Mouse (Mus musculus) liver, adult 2 months (tissue): Measurements from ENCODE around the gene Ttc7. TPM values are rescaled to one million over a fixed set of nuclear protein-coding genes. Genes with fewer than 3 reads are reported as not detected.
A peak's percentile ranks its signal among the peaks of the same experiment; 100 is the strongest.

Experiments used
- DNase-seq: peaks from one replicate; pipeline ENCODE4 v3.0.0-alpha.2; 2011; ENCODE audit warnings: low read depth, low spot score; ENCODE audit errors: extremely low read depth
- H3K27ac ChIP-seq: fragments of 200-500 bp; replicated peaks from 2 replicates; pipeline ENCODE4 v1.5.1; 2012; ENCODE audit warnings: low read depth, mild to moderate bottlenecking, control low read depth, inconsistent platforms, low read length; ENCODE audit not compliant: insufficient read depth
- H3K27me3 ChIP-seq: fragments of 200-500 bp; 2 replicates; pipeline ENCODE4 v1.6.1; 2012; ENCODE audit warnings: mild to moderate bottlenecking, moderate library complexity, low read length, inconsistent platforms; ENCODE audit not compliant: control insufficient read depth, insufficient read depth
- H3K36me3 ChIP-seq: fragments of 200-500 bp; 2 replicates; pipeline ENCODE4 v1.6.1; 2012; ENCODE audit warnings: low read length, inconsistent platforms; ENCODE audit not compliant: control insufficient read depth, insufficient read depth
- H3K4me1 ChIP-seq: fragments of 200-500 bp; 2 replicates; pipeline ENCODE4 v1.6.1; 2011; ENCODE audit warnings: low read length; ENCODE audit not compliant: control insufficient read depth, insufficient read depth
- H3K4me3 ChIP-seq: fragments of 200-500 bp; 2 replicates; pipeline ENCODE4 v1.5.1; 2011; ENCODE audit warnings: low read depth, mild to moderate bottlenecking, control low read depth, low read length, moderate library complexity; ENCODE audit not compliant: insufficient read depth
- H3K79me2 ChIP-seq: fragments of 200-500 bp; 2 replicates; pipeline ENCODE4 v1.6.1; 2012; ENCODE audit warnings: inconsistent platforms, mild to moderate bottlenecking, low read length, moderate library complexity; ENCODE audit not compliant: control insufficient read depth, insufficient read depth
- H3K9ac ChIP-seq: fragments of 200-500 bp; 2 replicates; pipeline ENCODE4 v1.6.1; 2012; ENCODE audit warnings: low read depth, mild to moderate bottlenecking, control low read depth, inconsistent platforms, low read length
- CTCF ChIP-seq: fragments of 200-500 bp; IDR thresholded peaks from 2 replicates; pipeline ENCODE4 v1.5.1; 2011; ENCODE audit warnings: low read depth, low read length, control low read depth
- POLR2A ChIP-seq: fragments of 200-500 bp; IDR thresholded peaks from 2 replicates; pipeline ENCODE4 v1.6.1; 2011; ENCODE audit warnings: low read length, control low read depth; ENCODE audit not compliant: insufficient read depth; ENCODE audit errors: extremely low read depth
- WGBS: fragments of 180-500 bp; shearing (Covaris S2); methylation state at CpG from one replicate; pipeline ENCODE4 v1.1.7; 2018; 5-methylcytosine and 5-hydroxymethylcytosine counted together
- polyA plus RNA-seq: library from polyadenylated mRNA; depleted of rRNA; stranded (reverse); fragments of >200 nt; gene quantifications from 2 replicates; pipeline ENCODE4 v1.2.3, GENCODE M21; 2012
- total RNA-seq: library from RNA; depleted of rRNA; stranded (reverse); fragments of >200 nt; gene quantifications from 2 replicates; pipeline ENCODE4 v1.2.3, GENCODE M21; 2014

Gene Ttc7
- total and polyA plus RNA-seq, 2 experiments, result 19.0 to 36.5 TPM

DNA sequence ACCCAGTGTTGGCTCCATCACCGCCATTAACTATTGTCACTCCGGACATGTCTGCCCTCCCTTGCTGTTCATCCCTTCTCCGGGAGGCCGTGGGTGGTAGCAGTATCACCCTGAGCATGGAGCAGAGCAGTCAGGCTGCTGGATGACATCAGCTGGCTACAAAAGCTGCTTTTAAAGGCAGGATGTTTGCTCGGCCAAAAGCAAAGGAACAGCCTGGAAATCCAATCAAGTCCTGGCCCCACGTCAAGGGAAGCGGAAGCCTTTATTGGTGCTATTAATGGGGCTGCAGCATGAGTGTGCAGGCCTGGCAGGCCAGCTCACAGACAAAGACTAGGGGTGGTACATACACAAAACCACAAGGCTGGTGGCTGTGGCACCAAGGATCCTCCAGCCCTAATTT lies 108.6 kb downstream of the Ttc7 start:
- Histone ChIP-seq H3K27ac (no peak overlapping the region; the same call in 1 of the 2 replicates), H3K36me3 (no peaks in the 10 kb centered on the region), H3K4me1 (no peaks in the 10 kb centered on the region), H3K79me2 (no peaks in the 10 kb centered on the region), H3K4me3 (no peak overlapping the region), H3K9ac (0 out of 2 replicates have a peak overlapping the region, but pooled peaks have one; percentile 12), H3K27me3 (no peaks in the 10 kb centered on the region)
- WGBS, result 45% methylated on average over 7 of the region's 7 CpGs
- TF ChIP-seq CTCF (no peak), POLR2A (no peak)
- DNase-seq, result peak; percentile 26

DNA sequence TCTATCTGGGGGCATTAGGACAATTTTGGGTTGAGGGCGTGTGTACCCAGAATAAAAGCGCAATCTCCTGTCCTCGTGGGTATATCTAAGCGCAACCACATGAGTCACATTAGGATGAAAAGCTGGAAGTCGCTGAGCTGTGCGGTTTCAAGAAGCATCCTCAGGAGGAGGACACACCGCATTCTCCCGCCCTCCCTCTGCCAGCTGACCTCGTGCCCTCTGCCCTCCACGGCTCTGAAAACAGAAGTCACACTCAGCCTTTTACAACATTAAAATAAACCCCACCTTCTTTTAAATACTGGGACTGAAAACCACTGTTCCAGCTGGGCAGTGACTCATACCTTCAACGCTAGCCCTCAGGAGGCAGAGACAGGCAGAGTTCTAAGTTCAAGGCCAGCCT lies 114.4 kb downstream of the Ttc7 start:
- Histone ChIP-seq H3K9ac (no peak overlapping the region), H3K4me3 (no peak overlapping the region), H3K36me3 (no peaks in the 10 kb centered on the region), H3K27ac (no peak overlapping the region), H3K27me3 (no peaks in the 10 kb centered on the region), H3K79me2 (no peaks in the 10 kb centered on the region), H3K4me1 (no peaks in the 10 kb centered on the region)
- DNase-seq, result no peak
- 69% methylated on average over 11 of the region's 11 CpGs for WGBS
- TF ChIP-seq CTCF (no peak), POLR2A (no peak)

DNA sequence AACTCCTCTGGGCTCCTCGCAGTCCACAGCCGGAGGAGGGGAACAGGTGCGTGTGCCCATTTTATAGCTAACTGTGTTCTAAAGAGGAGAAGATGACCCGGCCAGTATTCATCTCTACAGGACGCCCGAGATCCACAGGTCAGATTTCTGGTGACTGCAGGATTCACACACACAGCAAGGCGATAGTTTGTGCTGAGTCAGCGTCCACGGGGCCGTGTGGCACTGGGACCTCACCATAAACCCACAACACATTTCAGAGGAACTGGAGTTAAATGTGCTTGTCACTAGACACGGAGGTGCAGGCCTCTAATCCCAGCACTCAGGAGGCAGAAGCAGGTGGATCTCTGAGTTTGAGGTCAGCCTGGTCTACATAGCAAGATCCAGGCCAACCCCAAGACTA lies 119.8 kb downstream of the Ttc7 start:
- no peak for DNase-seq
- Histone ChIP-seq H3K79me2 (no peaks in the 10 kb centered on the region), H3K36me3 (no peaks in the 10 kb centered on the region), H3K4me1 (no peaks in the 10 kb centered on the region), H3K4me3 (no peak overlapping the region), H3K27ac (no peak overlapping the region), H3K27me3 (no peaks in the 10 kb centered on the region), H3K9ac (no peak overlapping the region)
- 91% methylated on average over 11 of the region's 11 CpGs for WGBS
- no peak for TF ChIP-seq CTCF

DNA sequence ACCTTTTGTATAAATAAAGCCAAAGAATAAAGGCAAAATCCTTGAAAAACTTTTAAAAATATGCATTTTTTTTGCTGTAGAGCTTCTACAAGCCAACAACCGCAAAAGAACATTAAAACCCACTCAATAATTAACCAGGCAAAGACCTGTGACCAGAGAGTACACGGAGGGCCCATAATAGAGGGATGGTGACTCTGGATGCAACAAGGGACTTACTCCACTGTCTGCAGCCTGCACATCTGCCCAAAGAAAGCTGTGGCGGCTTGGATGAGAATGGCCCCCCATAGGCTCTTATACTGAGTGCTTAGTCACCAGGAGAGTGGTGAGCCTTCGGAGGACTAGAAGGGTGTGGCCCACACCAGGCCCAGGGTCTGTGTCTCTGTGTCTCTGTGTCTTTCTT lies 120.8 kb downstream of the Ttc7 start:
- Histone ChIP-seq H3K27ac (no peak overlapping the region), H3K4me3 (no peak overlapping the region), H3K79me2 (no peaks in the 10 kb centered on the region), H3K27me3 (no peaks in the 10 kb centered on the region), H3K9ac (no peak overlapping the region), H3K4me1 (no peaks in the 10 kb centered on the region), H3K36me3 (no peaks in the 10 kb centered on the region)
- WGBS, result 82% methylated on average over 4 of the region's 4 CpGs
- DNase-seq, result no peak
- no peak for TF ChIP-seq POLR2A
- no peak for TF ChIP-seq CTCF

DNA sequence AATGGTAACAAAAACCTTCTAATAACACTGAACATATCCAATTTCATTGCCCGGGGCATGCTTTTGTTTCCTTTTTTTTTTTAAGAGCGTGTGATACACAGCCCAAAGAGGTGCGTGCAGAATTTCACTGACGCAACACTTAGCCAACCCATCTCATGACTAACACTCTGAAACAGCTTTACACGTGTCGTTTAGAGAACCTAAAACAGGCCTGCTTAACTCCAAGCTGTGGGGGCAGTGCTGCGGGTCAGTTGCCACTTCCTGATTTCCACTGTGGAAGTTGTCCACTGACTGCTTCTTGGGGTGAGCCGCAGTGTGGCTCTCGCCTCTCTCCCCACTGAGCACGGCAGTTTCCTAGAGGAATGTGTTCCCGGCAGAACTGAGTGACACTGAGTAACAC lies 122.9 kb downstream of the Ttc7 start:
- Histone ChIP-seq H3K9ac (no peak overlapping the region), H3K79me2 (no peaks in the 10 kb centered on the region), H3K4me3 (no peak overlapping the region), H3K36me3 (no peaks in the 10 kb centered on the region), H3K27me3 (no peaks in the 10 kb centered on the region), H3K4me1 (no peaks in the 10 kb centered on the region), H3K27ac (no peak overlapping the region)
- 83% methylated on average over 11 of the region's 11 CpGs for WGBS
- no peak for TF ChIP-seq POLR2A
- peak; percentile 44 for DNase-seq

DNA sequence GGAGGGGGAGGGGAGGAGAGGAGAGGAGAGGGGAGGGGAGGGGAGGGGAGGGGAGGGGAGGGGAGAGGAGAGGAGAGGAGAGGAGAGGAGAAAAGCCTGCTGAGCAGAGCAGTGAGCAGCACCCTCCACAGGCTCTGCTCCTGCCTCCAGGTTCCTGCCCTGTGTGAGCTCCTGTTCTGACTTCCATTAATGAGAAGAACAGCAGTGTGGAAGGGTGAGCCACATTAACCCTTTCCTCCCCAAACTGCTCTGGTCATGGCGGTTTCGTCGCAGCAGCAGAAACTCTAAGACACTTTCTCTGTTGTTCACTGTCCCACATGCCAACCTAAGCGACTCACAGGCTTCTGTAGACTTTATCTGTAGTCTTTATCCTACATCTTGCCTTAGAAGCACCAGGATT lies 124.0 kb downstream of the Ttc7 start:
- no peak overlapping the region for H3K9ac ChIP-seq
- DNase-seq, result no peak
- H3K36me3 ChIP-seq, result no peaks in the 10 kb centered on the region
- H3K4me1 ChIP-seq, result no peaks in the 10 kb centered on the region
- H3K4me3 ChIP-seq, result no peak overlapping the region
- H3K27ac ChIP-seq, result no peak overlapping the region
- H3K27me3 ChIP-seq, result no peaks in the 10 kb centered on the region
- WGBS, result 90% methylated on average over 4 of the region's 4 CpGs
- TF ChIP-seq CTCF (no peak), POLR2A (no peak)
- H3K79me2 ChIP-seq, result no peaks in the 10 kb centered on the region
